Mouse (Mus musculus): ENCODE measurements around the gene Pik3r4.

DNA sequence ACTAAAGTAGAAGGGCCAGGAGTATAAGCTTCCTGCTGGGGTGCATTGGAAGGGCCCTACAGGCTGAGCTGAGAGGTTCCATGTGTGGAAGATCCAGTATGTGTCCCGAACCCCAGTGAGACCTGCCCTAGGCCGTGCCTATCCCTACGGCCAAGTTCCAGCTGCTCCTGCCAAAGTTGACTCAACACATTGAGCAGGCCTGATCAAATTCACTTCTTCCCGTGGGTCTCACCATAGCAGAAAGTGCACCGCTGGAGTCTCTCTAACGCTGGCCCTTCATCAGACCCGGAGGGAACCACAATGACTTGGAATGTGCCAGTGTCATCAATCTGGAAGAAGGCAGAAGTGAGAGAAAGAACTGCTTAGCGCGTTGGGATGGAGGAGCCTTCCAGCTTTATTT, 59.2 kb downstream of the Pik3r4 start:
- TF ChIP-seq CTCF (IDR thresholded peaks at IDR 0.05; ENCODE audit: extremely low read depth, insufficient read length, insufficient replicate concordance, low read depth, low read length) (no peak), POLR2A (IDR thresholded peaks at IDR 0.05; ENCODE audit: low read depth, low read length) (no peak)
